Mouse (Mus musculus): ENCODE measurements at regions not wholly inside any gene's neighbourhood (a gene's known extent, or its start where the extent isn't known, plus 50 kb on each side); places are given as distances from the start of the nearest gene placed in this dataset.

GRCm38 (mm10) chr12:110049154-110049736 lies 229.6 kb upstream of the Dio3 start:
- TF ChIP-seq CTCF (IDR thresholded peaks at IDR 0.05; ENCODE audit: control insufficient read depth, insufficient read depth, insufficient replicate concordance, low read depth, low read length), result no peak
- no peak for TF ChIP-seq POLR2A (IDR thresholded peaks at IDR 0.05; ENCODE audit: control insufficient read depth, low read depth, low read length)
